Mouse (Mus musculus): ENCODE measurements around the gene Slc2a13. TPM values are rescaled to one million over a fixed set of nuclear protein-coding genes. Genes with fewer than 3 reads are reported as not detected.

Gene Slc2a13
- total RNA-seq (2021) = 1 to 10 TPM; 3.6 to 3.9 TPM
- long read RNA-seq, experiment 1 = 0 reads
- long read RNA-seq, experiment 2, partial matches to known transcripts = 0 of 1 reads
- long read RNA-seq, experiment 2, other reads (novel, unspliced or antisense) = 1 of 1 reads

DNA sequence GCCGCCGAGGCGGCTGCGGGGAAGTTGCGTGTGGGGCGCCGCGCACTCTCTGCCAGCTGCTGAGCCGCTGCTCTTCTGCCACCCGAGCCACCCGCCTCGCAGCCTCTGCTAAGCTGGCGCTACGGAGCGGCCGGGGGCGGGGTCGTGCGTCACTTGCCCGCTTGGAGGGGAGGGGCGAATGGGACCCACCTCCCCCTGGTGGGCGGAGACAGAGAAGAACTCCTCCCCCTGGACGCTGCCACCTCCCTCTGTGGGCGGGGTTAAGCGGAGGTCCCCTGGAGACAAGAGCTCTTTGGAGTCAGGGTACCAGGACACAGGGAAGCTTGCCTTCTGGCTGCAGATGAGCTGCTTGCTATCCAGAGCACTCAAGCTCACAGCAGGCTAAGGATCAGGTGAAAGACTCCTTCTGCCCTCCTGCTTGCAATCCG, at the start of gene Slc2a13:
TSS of gene Slc2a13 (minus strand) at position 151 of the 428 bp plus-strand sequence.
- DNase-seq (ENCODE audit: low spot score in 2 of 2) = peak; percentile 86 to 88

DNA sequence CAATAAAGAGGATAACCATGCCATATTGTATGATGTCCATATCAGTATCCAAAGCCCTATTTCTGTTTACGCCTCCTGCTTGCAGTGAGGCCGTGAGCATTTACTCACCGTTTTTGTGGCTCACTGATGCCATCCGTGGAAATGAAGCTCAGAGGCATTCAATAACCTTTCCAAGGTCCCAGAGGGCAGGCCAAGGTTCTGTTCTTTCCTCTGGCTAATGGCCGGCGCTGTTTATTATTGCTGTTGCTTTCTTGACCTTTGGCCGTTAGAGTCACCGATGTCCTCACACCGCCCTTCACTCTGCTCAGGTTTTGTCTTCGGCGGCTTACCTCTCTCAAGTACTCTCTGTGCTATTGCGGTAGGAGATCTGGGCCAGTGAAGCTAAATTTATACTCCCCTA, 43.0 kb upstream of the Slc2a13 start:
- no peak for DNase-seq (ENCODE audit: low spot score in 2 of 2)

DNA sequence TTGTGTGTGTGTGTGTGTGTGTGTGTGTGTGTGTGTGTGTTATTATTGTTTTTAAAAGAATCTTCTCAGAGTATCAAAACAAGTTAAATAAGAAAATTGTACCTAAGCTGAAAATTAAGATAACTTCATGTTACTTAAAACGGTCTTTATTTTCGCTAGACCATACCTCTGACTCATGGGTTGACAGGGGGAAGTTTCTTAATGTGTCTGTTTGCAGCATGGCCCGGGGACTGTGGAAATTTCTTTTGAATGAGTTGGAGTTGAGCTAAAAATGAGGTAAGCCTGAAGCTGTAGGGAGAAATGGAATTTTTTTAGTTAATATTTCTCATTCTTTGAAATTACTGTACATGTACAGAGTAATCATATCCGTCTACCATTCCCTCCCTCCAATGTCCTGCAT, 42.5 kb upstream of the Slc2a13 start:
- no peak for DNase-seq (ENCODE audit: low spot score in 2 of 2)

DNA sequence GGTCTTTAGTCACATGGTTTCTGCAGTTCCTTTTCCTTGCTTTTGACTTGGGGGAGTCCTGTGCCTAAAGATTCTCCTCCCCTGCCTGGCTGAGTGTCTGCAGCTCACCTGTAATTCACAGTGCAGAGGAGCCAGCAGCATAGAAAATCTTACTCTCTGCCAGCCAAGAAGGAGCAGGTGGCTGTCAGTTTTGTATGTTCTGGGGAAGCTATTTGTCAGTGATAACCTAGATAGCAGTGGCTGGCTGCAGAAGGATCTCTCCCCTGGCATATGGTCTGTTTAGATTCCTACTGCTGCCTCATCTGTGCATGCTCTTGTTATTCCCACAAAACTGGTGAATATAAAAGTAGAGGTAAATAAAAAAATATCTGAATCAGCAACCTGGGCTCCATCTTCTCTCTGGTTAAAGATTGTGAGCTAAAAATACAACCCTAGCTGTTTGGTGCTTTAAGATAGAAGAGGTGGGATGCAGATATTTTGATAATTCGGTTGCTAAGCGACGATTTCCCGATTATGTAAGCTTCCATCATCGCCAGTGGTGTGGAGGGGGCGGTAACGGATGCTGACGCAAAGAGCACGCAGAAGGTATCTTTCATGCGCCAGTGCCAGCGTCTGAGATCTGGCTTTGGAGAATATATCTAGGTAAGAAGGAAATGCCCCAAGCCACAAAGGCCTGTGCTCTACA, 41.1 kb upstream of the Slc2a13 start:
- no peak for DNase-seq (ENCODE audit: low spot score in 2 of 2)

DNA sequence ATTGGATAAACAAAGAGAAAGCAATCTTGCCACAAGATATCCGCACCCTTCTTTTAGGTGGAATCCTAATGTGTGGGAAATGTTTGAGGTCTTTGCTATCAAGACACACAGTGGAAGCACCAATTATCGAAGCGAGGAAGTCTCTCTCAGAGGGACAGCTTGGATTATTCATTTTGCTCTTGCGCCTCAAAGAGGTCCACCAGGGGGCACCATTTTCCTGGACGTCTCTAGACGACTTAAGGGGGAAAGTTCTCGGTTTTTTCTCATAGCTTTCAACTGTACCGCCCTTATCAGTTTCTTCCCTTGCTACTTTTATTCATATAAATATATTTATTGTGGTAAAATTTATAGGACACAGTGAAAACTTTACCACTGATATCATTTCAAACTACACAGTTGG, 36.7 kb upstream of the Slc2a13 start:
- peak; percentile 65 to 74 for DNase-seq (ENCODE audit: low spot score in 2 of 2)

DNA sequence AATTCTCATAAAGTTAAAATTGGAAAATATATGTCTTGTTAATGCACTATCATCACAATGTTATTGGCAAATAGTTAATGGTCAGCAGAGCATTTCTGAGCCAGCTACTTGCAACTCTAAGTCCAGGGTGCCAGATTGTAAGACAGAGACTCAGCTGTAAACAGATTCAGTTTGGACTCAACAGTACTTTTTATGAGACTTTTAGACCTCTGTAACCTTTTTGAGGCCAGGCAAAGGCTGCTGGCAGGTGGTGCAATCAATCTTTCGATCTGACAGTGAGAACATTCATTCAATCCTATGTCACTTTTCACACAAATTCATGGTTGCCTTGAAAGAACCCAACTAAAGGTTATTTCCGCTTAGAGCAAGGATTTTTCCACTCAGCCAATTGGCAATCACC, 35.8 kb upstream of the Slc2a13 start:
- DNase-seq (ENCODE audit: low spot score in 2 of 2) = no peak

DNA sequence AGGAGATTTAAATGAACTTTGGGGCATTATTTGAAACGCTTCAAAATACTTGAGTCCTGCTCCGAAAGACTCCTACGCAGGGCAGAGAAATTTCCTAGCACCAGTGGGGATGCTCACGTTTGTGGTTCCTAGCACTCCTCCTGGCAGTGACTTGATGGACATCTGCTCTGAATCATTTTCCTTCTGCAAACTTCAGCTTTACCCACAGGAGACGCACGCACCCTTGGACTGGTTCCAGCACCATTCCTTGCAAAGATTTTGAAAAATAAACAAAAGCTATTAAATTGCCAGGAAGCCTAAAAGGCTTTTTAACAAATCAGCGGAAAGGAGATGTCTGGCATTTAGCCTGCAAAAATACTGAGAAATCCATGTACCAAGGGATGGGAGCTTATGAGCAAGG, 28.1 kb upstream of the Slc2a13 start:
- DNase-seq (ENCODE audit: low spot score in 2 of 2) = no peak

DNA sequence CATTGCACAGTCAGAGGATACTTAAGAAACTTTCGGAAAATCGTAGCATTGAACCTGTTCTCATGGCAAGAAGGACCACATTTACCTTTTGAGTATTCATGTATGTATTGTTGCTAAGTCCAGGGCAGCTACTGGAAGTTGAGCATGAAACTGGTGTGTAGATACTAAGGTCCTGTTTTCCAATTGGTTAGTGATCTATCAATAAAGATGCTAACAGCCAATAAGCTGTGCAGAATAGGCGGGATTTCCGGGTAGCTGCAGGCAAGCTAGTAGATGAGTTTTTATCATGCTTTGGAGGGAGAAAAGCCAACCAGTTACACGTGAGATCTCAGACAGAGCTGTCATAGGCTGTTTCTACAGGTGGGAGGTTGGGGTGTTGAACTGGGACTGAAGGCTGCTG, 24.2 kb upstream of the Slc2a13 start:
- no peak for DNase-seq (ENCODE audit: low spot score in 2 of 2)

DNA sequence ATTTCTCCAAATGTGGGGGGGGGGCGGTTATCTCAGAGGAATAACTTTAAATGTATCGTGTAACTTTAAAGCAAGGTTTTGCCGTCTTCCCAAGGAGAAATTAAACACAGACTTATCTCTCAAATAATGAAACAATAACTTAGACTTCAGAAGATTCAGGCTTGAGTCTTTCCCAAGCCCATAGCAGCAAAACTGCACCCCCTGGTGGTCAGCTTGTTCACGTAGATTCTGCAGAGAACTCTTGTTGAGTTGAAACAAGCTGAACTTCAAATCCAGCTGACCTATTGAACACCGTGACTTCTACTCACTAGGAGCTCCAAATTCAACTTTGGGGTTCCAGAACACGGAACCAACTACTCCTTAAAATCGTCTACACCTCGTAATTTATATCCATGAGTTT, 1.4 kb upstream of the Slc2a13 start:
- DNase-seq (ENCODE audit: low spot score in 2 of 2) = peak; percentile 79 to 84

DNA sequence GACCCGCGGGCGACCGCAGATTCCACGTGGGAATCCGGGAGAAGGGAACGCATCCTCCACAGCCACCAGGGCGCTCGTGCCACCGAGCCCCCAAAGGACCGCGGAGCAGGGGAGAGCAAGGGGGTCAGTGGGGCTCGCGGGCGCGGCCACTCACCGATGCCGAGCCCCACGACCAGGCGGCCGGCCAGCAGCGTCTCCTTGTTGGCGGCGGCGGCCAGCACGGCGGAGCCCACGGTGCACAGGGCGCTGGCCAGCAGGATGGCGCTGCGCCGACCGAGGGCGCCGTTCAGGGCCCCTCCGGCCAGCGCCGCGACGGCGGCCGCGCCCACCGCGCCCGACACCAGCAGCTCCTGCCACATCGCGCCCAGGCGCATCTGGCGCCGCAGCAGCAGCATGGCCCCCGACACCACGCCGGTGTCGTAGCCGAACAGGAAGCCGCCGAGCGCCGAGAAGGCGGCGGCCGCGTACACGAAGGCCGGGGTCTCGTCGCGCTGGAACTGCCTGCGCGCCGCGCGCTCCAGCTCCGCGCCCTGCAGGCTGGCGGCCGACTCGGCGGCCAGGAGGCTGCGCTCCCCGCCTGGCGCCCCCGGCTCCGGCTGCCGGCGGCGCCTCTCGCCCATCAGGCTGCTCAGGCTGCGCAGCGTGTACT, 516 bp downstream of the Slc2a13 start:
- peak in 1 of 2 experiments; percentile 49 for DNase-seq (ENCODE audit: low spot score in 2 of 2)

DNA sequence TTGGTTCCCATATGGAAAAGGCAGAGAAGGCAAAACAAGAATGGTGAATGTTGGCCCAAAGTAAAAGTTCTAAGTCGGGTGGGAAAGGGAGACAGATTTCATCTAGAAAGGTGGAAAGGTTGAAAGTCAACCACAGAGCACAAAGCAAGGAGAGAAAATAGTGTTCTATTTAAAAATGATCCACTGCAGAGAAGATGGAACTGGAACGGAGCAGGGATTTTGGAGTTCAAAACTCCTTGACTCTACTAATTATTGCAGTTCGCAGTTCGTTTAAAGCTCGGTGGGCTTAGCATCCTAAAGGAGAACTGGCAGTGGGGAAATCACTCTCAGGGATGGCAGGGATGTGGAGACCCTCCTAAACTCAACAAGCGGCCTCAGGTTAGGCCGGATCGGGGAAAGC, 1.1 kb downstream of the Slc2a13 start:
- no peak for DNase-seq (ENCODE audit: low spot score in 2 of 2)

DNA sequence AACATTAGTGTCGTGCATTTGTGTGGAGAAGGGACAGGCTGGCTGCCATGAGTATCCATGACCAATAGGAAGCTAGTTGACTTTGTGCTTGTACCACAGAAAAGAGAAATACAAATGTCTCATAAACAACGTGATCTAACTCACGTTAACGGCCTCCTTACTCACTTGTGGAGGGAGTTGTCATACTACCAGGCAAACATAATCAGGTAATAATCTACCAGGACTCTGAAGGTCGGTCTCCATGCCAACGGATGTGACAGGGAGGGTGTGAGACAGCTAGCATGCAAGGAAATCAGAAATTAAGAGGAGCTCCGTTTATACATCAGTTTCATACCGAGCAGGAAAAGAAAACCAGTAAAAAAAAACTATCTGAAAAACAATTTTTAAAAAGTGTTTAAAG, 6.3 kb downstream of the Slc2a13 start:
- no peak for DNase-seq (ENCODE audit: low spot score in 2 of 2)

DNA sequence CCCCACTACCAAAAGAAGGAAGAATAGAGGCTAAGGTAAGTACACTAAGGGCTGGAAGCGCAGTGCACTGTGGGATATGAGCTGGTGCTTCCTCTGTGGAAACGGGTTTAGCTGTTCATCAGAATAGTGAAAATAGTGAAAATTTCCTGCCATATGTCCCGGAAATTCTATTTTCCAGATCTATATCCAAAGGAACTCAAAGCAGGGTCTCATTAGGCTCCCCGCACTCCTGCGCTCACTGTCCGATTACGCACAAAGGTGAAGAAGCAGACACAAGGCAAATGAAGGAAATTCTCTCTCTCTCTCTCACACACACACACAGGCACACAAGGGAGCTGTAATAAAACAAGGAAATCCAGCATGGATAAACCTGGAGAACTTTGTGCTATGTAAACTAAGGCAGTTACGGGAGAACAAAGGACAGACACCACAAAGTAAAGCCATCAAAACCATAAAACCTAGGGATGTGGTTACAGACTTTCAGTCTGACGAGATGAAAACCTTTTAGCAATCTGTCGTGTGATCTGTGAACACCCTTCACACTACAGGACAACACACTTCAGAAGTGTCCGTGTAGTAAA, 7.9 kb downstream of the Slc2a13 start:
- DNase-seq (ENCODE audit: low spot score in 2 of 2) = no peak

DNA sequence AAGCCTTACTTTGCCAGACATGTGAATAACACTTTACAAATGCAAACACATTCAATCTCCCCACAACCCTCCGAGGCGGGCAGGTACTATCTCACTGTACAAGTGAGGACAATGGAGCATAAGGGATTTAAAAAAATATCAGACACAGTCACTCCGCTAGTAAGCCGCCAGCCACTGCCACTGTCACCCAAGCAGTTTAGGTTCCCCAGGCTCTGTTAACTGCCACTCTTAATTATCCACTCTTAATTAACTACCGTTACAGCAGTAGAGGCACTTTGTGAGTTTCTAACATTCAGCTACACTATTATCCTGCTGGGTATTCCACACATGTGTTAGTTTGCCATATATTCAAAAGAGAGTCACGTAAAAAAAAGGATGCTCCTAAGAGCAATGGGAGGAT, 11.3 kb downstream of the Slc2a13 start:
- no peak for DNase-seq (ENCODE audit: low spot score in 2 of 2)

DNA sequence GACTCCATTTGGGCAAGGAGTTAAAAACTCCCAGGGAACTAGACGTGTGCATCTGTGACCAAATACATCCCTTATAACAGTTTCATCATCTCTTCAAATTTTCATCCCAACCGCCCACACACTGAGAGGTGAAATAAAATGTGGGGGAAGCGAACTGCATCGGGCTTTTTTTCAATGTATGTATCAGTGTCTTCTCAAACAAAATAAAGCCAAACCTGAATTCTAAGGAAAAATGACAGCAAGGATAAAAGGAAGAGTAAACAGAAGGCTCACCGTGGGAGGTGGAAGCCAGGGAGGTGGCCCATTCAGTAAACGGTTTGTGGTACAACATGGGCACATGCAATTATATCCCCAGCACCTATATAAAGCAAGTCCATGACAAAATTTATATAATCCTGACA, 17.7 kb downstream of the Slc2a13 start:
- no peak for DNase-seq (ENCODE audit: low spot score in 2 of 2)

DNA sequence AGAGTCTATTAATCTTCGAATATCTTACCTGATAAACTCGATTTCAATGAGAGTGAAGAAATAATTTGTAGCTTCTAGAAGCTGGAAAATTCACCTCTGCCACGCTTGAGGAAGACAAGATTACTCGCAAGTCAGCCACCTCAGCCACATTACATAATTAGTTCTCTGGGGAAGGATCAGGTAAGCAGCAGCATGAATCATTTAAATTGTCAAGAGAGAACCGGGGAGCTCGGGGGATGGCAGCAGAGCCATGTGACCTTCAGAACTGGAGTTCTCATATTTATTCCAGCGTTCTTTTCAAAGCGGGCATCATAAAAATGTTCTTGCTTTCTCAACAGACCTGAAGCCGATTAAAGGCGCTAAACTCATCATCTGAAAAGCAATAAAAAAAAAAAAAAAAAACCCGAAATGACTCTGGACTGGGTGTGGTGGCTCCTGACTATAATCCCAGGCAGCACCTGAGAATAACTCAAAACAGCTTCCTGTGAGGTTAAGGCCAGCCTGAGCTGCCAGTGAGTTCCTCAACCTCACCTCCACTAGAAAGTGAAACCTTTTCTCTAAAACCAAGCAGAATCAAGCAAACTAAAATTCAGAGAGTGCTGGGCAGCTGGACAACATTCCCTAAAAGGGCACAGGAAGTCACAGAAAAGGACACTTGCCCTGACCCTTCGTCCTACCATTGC, 24.3 kb downstream of the Slc2a13 start:
- DNase-seq (ENCODE audit: low spot score in 2 of 2) = no peak

DNA sequence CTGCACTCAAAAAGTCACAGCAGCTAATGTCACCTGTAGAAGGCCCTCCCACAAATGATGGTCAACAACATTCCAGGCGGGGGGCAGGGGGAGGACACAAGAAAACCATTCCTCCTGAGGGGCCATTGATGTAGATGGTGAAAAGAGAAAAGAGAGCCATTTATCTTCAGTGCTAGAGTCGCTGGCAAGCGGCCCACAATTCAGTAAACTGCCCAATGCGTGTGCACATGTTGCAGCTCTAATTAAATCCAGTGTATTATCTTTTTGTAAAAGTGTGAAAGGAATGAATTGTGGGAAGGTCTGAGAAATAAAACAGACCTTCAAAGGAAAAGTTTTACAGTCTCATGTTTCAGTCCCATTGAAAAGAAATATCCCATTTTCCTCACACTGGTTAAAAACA, 28.5 kb downstream of the Slc2a13 start:
- no peak for DNase-seq (ENCODE audit: low spot score in 2 of 2)

DNA sequence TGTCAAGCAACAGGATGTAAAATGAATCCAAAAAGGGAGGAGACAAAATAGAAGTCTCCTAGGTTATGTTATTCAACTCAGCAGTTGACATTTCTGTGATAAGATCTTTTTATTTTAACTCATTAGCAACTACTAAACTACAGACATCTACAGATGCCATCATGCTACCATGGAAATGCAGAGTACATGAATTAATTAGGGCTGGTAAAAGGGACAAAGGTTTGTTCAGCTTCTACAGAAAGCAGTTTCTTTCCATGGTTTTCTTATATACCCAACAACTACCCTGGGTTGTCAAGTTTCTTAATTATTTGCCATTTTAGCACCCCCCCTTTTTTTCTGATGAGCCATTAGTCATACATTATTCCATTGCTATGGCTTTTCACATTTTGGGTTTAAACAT, 34.6 kb downstream of the Slc2a13 start:
- no peak for DNase-seq (ENCODE audit: low spot score in 2 of 2)

DNA sequence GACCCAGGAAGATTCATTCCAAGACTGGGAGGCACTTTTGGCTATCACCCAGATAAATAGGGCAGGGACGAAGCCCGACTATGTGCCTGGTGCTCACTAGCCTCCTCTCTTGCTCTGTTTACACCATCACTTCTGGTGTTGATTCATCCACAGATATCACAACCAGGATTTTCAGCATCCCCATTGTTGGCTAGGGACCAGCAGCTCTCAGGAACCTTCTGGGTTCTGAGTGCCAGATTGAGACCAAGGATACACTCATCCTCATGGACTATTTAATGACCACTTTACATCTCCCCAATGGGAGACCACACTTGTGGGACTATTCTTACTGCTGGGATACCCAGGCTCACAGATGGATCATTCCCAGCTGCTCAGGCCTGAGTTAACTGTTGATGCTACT, 46.2 kb downstream of the Slc2a13 start:
- no peak for DNase-seq (ENCODE audit: low spot score in 2 of 2)

DNA sequence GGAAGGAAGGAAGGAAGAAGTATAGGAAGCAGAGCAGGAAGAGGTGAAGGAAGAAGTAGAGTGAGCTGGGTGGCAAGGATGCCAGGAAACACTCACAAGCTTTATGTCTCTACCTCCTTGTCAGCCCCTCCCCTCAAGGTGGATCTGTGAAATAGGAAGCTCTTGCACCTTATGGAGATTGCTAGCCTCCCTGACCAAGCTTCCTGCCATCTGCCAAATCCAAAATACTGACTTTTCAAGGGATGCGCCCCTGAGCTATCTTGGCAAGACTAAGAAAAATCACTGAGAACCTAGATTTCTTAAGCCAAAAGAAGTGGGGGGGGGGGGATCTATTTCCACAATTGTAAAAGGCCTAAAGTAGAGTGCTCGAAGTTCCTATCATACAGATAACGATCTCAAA, 46.9 kb downstream of the Slc2a13 start:
- DNase-seq (ENCODE audit: low spot score in 2 of 2) = no peak

DNA sequence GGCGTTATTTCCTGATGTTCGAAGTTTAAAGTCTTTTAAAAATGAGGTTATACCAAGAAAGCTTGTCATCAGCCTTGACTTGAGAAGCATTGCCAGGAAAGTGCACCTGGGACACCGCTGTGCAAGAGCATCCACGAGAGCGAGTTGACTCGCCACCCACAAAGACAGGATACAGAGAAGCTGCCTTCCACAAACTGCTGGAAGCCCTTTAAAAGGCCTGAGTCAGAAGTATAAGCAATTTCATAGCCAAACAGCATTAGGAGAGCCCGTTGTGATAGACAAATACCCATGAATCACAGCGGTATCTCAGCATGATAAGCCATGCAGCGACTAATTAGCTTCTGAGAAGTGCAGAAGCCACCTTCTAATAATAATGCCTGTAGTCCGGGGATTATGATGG, 48.6 kb downstream of the Slc2a13 start:
- DNase-seq (ENCODE audit: low spot score in 2 of 2) = no peak

DNA sequence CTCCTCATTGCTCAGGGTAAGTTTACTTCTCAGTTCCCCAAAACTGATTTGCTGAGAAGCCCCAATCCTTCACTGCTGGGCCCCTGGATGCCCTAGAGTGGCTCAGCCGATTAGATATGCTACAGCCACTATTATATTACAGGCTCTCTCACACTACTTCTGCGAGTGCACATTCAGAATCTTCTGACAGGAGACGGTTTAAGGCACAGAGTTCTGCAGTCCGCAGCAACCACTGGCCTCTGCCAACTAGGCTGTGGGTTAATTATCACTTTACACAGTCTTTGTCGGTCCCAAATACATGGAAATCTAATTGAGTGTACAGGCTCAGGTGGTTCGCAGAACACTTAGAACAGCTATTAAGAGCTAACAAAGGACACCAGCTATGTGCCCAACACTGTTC, 69.8 kb downstream of the Slc2a13 start:
- DNase-seq (ENCODE audit: low spot score in 2 of 2) = no peak

All from adrenal gland, adult 18-20 months (tissue).